Mouse (Mus musculus) kidney, adult 2 months (tissue): ENCODE data around the gene Rbks. TPM values are rescaled to one million over a fixed set of nuclear protein-coding genes. Genes with fewer than 3 reads are reported as not detected.

Source experiments
- DNase-seq: peaks from one replicate; pipeline ENCODE4 v3.0.0; 2021
- H3K27ac ChIP-seq: fragments of 200-500 bp; 2 replicates; pipeline ENCODE4 v1.5.1; 2012; ENCODE audit warnings: low read depth, low read length, control low read depth, inconsistent platforms; ENCODE audit not compliant: insufficient read depth
- H3K27me3 ChIP-seq: fragments of 200-500 bp; replicated peaks from 2 replicates; pipeline ENCODE4 v1.6.1; 2012; ENCODE audit warnings: mild to moderate bottlenecking, moderate library complexity, low read length, inconsistent platforms; ENCODE audit not compliant: control insufficient read depth, insufficient read depth
- H3K36me3 ChIP-seq: fragments of 200-500 bp; 2 replicates; pipeline ENCODE4 v1.6.1; 2012; ENCODE audit warnings: mild to moderate bottlenecking, moderate library complexity, low read length, inconsistent platforms; ENCODE audit not compliant: control insufficient read depth, insufficient read depth
- H3K4me1 ChIP-seq: fragments of 200-500 bp; 2 replicates; pipeline ENCODE4 v1.6.1; 2011; ENCODE audit warnings: low read length; ENCODE audit not compliant: control insufficient read depth, insufficient read depth
- H3K4me3 ChIP-seq: fragments of 200-500 bp; 2 replicates; pipeline ENCODE4 v1.5.1; 2011; ENCODE audit warnings: mild to moderate bottlenecking, low read depth, low read length, control low read depth; ENCODE audit not compliant: insufficient read depth
- CTCF ChIP-seq: fragments of 200-500 bp; conservative IDR thresholded peaks from 2 replicates; pipeline ENCODE4 v1.5.1; 2011; ENCODE audit warnings: low read depth, mild to moderate bottlenecking, control low read depth, low read length, moderate library complexity, mixed read lengths; ENCODE audit not compliant: insufficient read depth, insufficient read length
- POLR2A ChIP-seq: fragments of 200-500 bp; IDR thresholded peaks from one replicate; pipeline ENCODE4 v1.6.1; 2011; ENCODE audit warnings: low read depth, low read length, control low read depth
- WGBS: fragments of 180-500 bp; shearing (Covaris S2); methylation state at CpG from one replicate; pipeline ENCODE4 v1.1.7; 2018; 5-methylcytosine and 5-hydroxymethylcytosine counted together
- polyA plus RNA-seq: library from polyadenylated mRNA; depleted of rRNA; stranded (reverse); fragments of >200 nt; gene quantifications from 2 replicates; pipeline ENCODE4 v1.2.3, GENCODE M21; 2012; rRNA removed

Gene Rbks
- polyA plus RNA-seq, 1 experiment, result 16.4 TPM

DNA sequence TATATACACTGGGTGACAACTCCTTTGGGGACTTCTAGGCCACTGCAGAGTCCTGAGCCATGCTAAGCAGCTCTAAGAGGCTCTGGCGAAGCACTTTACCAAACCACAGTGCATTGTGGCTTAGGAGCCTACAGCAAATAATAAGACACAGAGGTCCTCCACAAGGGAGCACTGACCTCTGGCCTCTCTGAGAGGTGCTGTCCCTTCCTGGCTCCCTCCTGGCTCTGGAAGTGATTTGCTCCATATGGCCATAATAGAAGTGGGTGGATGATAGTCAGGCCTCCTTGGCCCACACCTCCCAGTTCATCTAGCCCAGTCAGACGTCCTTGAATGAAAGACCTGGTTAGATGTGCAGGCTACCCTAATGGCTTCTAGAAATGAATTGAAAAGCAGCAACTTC, 109.4 kb downstream of the Rbks start:
- peaks cover 3% of the 10 kb centered on the region; the same call in 1 of the 2 replicates for H3K4me1 ChIP-seq
- WGBS, result 89% methylated on average over 2 of the region's 2 CpGs
- no peak overlapping the region for H3K27ac ChIP-seq
- H3K4me3 ChIP-seq, result no peak overlapping the region
- DNase-seq, result no peak
- no peak for TF ChIP-seq CTCF
- TF ChIP-seq POLR2A, result no peak
- no peaks in the 10 kb centered on the region for H3K27me3 ChIP-seq
- H3K36me3 ChIP-seq, result no peaks in the 10 kb centered on the region

DNA sequence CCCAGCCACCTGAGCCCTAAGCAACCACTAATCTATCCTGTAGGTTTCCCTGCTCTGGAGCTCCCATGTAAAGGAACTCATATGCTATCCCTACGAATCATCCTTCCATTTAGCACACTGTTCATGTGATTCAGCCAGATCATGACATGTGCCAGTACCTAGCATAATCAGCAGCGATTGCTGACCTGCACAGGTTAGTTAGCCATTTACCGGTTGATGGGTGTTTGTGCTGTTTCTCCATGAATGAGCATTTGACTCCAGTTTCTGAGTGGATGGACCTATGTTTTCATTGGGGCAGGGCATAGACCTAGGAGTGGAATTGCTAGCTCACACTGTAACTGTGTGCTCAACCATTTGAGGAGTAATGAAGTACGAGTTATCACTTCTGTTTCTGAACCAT, 111.9 kb downstream of the Rbks start:
- H3K4me1 ChIP-seq, result peaks cover 3% of the 10 kb centered on the region; the same call in 1 of the 2 replicates
- TF ChIP-seq POLR2A (no peak), CTCF (no peak)
- H3K27ac ChIP-seq, result no peak overlapping the region
- no peaks in the 10 kb centered on the region for H3K27me3 ChIP-seq
- WGBS, result 39% methylated on average over 4 of the region's 4 CpGs
- no peak overlapping the region for H3K4me3 ChIP-seq
- DNase-seq, result peak; percentile 55
- H3K36me3 ChIP-seq, result no peaks in the 10 kb centered on the region

DNA sequence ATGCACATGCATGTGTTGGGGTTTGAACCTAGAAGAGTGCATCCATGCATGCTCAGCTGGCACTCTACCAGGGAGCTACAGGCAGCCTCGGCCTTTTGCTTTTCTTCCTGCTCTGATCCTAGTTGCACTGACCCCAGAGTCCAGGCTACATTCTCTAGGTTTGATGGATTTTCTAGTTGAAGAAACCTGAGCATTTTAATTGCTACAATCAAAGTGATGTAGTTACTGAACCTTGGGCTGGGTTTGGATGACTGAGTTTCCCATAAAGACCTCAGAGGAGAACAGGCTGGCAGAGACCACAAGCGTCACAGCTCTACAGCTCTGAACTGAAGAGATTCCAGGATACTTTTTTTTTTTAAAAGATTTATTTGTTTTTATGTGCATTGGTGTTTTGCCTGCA, 114.2 kb downstream of the Rbks start:
- Histone ChIP-seq H3K4me1 (peaks cover 3% of the 10 kb centered on the region; the same call in 1 of the 2 replicates), H3K36me3 (no peaks in the 10 kb centered on the region), H3K4me3 (no peak overlapping the region), H3K27ac (peak overlapping the region; percentile 34; the same call in 1 of the 2 replicates), H3K27me3 (no peaks in the 10 kb centered on the region)
- TF ChIP-seq POLR2A (no peak), CTCF (no peak)
- peak; percentile 91 for DNase-seq
- WGBS, result 30% methylated on average over 2 of the region's 2 CpGs

DNA sequence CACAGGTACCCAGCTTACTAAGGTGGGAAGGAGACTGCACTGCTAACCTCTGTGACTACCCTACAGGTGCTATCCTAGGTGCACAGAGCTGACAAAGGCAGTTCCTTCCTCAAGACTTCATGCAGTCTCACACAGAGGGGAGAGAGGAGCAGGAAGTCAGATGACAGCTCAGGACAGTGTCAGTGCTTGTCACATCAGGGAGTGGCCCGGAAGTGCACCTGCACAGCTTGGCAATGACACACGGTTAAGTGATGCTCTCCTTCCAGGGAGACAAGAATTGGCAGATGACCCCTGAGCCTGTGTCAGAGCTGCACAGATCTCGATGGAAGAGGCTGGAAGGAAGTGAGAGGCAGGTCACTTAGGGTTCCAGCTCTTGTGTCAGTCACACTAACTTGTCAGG, 115.5 kb downstream of the Rbks start:
- no peaks in the 10 kb centered on the region for H3K27me3 ChIP-seq
- TF ChIP-seq POLR2A (no peak), CTCF (no peak)
- no peaks in the 10 kb centered on the region for H3K36me3 ChIP-seq
- no peak overlapping the region for H3K4me3 ChIP-seq
- H3K4me1 ChIP-seq, result peaks cover 3% of the 10 kb centered on the region; the same call in 1 of the 2 replicates
- WGBS, result 80% methylated on average over 3 of the region's 3 CpGs
- no peak overlapping the region for H3K27ac ChIP-seq
- DNase-seq, result no peak

DNA sequence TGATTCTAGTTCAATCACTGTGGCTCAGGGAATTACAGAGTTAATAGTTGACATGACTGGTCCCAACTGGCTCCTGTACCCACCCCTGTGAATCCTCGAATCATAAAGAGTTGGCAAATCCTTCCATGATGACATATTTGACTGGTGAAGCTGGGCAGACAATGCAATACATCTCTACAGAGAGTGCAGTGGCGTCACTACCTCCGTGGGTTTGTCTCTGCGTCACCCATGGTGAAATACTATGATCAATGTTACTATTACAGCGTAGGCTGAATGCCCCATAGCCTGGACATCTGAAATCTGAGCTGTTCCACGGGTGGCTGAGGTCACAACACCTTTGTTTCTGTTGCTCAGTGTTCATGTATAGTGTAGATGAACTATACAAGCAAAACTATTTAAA, 116.2 kb downstream of the Rbks start:
- Histone ChIP-seq H3K36me3 (no peaks in the 10 kb centered on the region), H3K27ac (no peak overlapping the region), H3K27me3 (no peaks in the 10 kb centered on the region), H3K4me1 (peaks cover 5% of the 10 kb centered on the region; the same call in 1 of the 2 replicates), H3K4me3 (no peak overlapping the region)
- 71% methylated on average over 6 of the region's 6 CpGs for WGBS
- DNase-seq, result no peak
- TF ChIP-seq CTCF, result no peak
- TF ChIP-seq POLR2A, result no peak

DNA sequence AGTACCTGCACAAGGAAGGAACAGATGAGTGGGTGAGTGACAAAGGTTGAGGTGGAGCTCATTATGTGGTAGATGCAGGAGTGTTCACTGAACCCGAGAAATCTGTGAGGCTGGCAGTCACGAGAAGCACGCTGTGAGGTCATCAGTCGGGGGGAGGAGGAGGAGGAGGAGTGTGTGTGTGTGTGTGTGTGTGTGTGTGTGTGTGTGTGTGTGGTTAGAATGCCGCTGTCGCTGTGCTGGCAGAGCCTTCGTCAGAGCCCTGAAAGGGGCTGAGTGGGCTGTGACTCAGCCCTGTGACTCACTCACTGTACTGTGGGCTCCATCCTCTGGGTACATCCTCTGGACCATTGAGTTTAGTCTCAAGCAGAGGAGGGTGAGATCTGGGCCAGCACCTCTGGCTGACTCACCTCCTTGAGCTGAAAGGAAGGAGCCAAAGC, 120.9 kb downstream of the Rbks start:
- TF ChIP-seq POLR2A (no peak), CTCF (no peak)
- H3K4me1 ChIP-seq, result peaks cover 8% of the 10 kb centered on the region; the same call in 1 of the 2 replicates
- no peaks in the 10 kb centered on the region for H3K27me3 ChIP-seq
- no peaks in the 10 kb centered on the region for H3K36me3 ChIP-seq
- peak; percentile 46 for DNase-seq
- H3K4me3 ChIP-seq, result no peak overlapping the region
- 19% methylated on average over 7 of the region's 7 CpGs for WGBS
- H3K27ac ChIP-seq, result no peak overlapping the region

Other genes with a start within 250 kb of the Rbks start
- 7.9 and 9.9 TPM in 2 replicates for gene Zfp512, start 245.2 kb downstream of the Rbks start, polyA plus RNA-seq
- gene 4930548H24Rik, start 211.9 kb downstream of the Rbks start, polyA plus RNA-seq, result not detected in 2 replicates
- 8.3 and 11.6 TPM in 2 replicates for gene Gpn1, start 202.9 kb downstream of the Rbks start, polyA plus RNA-seq
- gene Slc4a1ap, start 170.6 kb downstream of the Rbks start, polyA plus RNA-seq, result 10.4 and 11.2 TPM in 2 replicates
- 16.2 and 17.7 TPM in 2 replicates for gene Supt7l, start 169.8 kb downstream of the Rbks start, polyA plus RNA-seq
- 24.1 and 34.3 TPM in 2 replicates for gene Mrpl33, start 100.7 kb downstream of the Rbks start, polyA plus RNA-seq
- 33.8 and 38.7 TPM in 2 replicates for gene Babam2, start 57 bp upstream of the Rbks start, polyA plus RNA-seq